ENCODE assay signal across 21 mouse cellular contexts in the genomic region with DNA sequence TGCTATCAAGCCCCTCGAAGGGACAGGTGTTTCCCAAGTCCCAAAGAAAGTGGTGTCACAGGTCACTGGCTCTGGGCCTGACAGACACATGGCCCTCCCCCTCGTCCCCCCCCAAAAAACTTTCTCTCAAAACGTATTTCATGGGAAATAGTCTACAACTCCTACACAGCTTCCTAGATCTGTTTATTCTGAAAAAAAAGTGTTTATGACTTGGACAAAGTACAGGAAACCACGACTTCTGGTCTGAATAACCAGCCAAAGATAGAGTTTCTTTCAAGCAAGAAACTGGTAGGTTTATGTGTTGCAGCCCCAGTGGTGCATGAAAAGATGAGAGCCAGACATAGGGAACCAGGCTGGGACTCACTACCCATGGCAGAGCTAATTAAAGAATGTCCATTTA. TPM values are rescaled to one million over a fixed set of nuclear protein-coding genes. Genes with fewer than 3 reads are reported as not detected.
DNase-seq lines count a peak whose midpoint lies in the region; ATAC-seq and TF ChIP-seq lines count a peak whose summit lies in the region.
"Had no signal": no experiment of that assay in that cellular context is flagged by ENCODE, and none has a peak within 500 bp of the region (broad histone marks: within the 10 kb centered on the region; RNA-seq: fewer than 3 reads in every experiment).

No protein-coding gene starts in this region.

- H3K9me3 ChIP-seq in kidney, embryonic 14.5 days (ENCODE audit: control insufficient read depth, low read length): no peaks in the 10 kb centered on the region
- no peaks in the 10 kb centered on the region for H3K9me3 ChIP-seq in intestine, embryonic 15.5 days
- H3K9me3 ChIP-seq: embryonic facial prominence, embryonic 15.5 days; forebrain, embryonic 12.5 days; G1E; heart, embryonic 12.5 days; liver, embryonic 12.5 days had no signal

- H3K36me3 ChIP-seq in kidney, embryonic 14.5 days (ENCODE audit: control insufficient read depth, insufficient read depth, low read length): peaks cover 4% of the 10 kb centered on the region; the same call in 1 of the 2 replicates
- peaks cover 8% of the 10 kb centered on the region; the same call in 1 of the 2 replicates for H3K36me3 ChIP-seq in intestine, embryonic 15.5 days
- H3K36me3 ChIP-seq: embryonic facial prominence, embryonic 15.5 days; forebrain, embryonic 12.5 days; G1E; heart, embryonic 12.5 days; liver, embryonic 12.5 days had no signal

- H3K27me3 ChIP-seq in kidney, embryonic 14.5 days (ENCODE audit: control insufficient read depth, insufficient read depth, low read length): no peaks in the 10 kb centered on the region
- no peaks in the 10 kb centered on the region for H3K27me3 ChIP-seq in intestine, embryonic 15.5 days (replicated peaks)
- H3K27me3 ChIP-seq: embryonic facial prominence, embryonic 15.5 days; forebrain, embryonic 12.5 days; liver, embryonic 12.5 days had no signal

- WGBS in kidney, embryonic 14.5 days: 7% methylated on average over 4 of the region's 4 CpGs
- 18% methylated on average over 4 of the region's 4 CpGs for WGBS in lung, adult 2 months
- WGBS in intestine, embryonic 15.5 days: 33% methylated on average over 4 of the region's 4 CpGs

- H3K4me1 ChIP-seq in kidney, embryonic 14.5 days (ENCODE audit: control insufficient read depth, insufficient read depth, low read length): peaks cover 59% of the 10 kb centered on the region
- peaks cover 50% of the 10 kb centered on the region for H3K4me1 ChIP-seq in lung, adult 2 months (ENCODE audit: control insufficient read depth, insufficient read depth, low read length)
- H3K4me1 ChIP-seq in intestine, embryonic 15.5 days (replicated peaks): peaks cover 50% of the 10 kb centered on the region

- DNase-seq in kidney, postnatal 10 days: no peak
- DNase-seq in lung, postnatal 25 days (ENCODE audit: low spot score): peak; percentile 46
- DNase-seq in lung, adult 2 months: no peak
- no peak for DNase-seq in spleen, adult 18-20 months
- DNase-seq in MN1 (ENCODE audit: low spot score): no peak
- DNase-seq: adrenal gland, adult 8-10 months; cerebellum, adult 11 months; cerebellum, postnatal 14 days; embryo, embryonic 11 days; kidney, adult 18-20 months; midbrain, embryonic 14.5 days had no signal

- no peak for TF ChIP-seq POLR2A in lung, adult 2 months (IDR thresholded peaks at IDR 0.05; ENCODE audit: borderline replicate concordance, extremely low read depth, low read depth, low read length)

- no peak for TF ChIP-seq CTCF in lung, adult 2 months (IDR thresholded peaks at IDR 0.05; ENCODE audit: insufficient read depth, low read length)

- no peak overlapping the region for H3K4me3 ChIP-seq in kidney, embryonic 14.5 days (ENCODE audit: low read length)
- H3K4me3 ChIP-seq in lung, adult 2 months (replicated peaks; ENCODE audit: extremely low read depth, low read depth, low read length): no peak overlapping the region
- H3K4me3 ChIP-seq in intestine, embryonic 15.5 days (replicated peaks): no peak overlapping the region
- H3K4me3 ChIP-seq: embryonic facial prominence, embryonic 15.5 days; forebrain, embryonic 12.5 days; heart, embryonic 12.5 days; left cerebral cortex, adult 2 months; liver, embryonic 12.5 days had no signal

- H3K27ac ChIP-seq in kidney, embryonic 14.5 days (ENCODE audit: low read depth, low read length): peak overlapping the region; percentile 52; the same call in 1 of the 2 replicates
- peak overlapping the region; percentile 28; the same call in 1 of the 2 replicates for H3K27ac ChIP-seq in intestine, embryonic 15.5 days
- H3K27ac ChIP-seq: forebrain, embryonic 12.5 days; hindbrain, embryonic 14.5 days; left cerebral cortex, adult 2 months; liver, embryonic 12.5 days had no signal

- H3K4me2 ChIP-seq in kidney, embryonic 14.5 days (replicated peaks; ENCODE audit: low read depth, low read length): no peak overlapping the region
- no peak overlapping the region for H3K4me2 ChIP-seq in intestine, embryonic 15.5 days (replicated peaks)
- H3K4me2 ChIP-seq: embryonic facial prominence, embryonic 15.5 days; forebrain, embryonic 12.5 days; heart, embryonic 12.5 days; hindbrain, embryonic 14.5 days; liver, embryonic 12.5 days had no signal

- peak; percentile 19; the same call in 1 of the 2 replicates for ATAC-seq in kidney, embryonic 14.5 days (ENCODE audit: low FRiP score, low TSS enrichment)
- ATAC-seq in intestine, embryonic 15.5 days: no peak
- ATAC-seq: CD4-positive, CD25-positive, alpha-beta regulatory T cell, adult 4 months; liver, embryonic 12.5 days had no signal

- H3K9ac ChIP-seq in kidney, embryonic 14.5 days (ENCODE audit: low read depth, low read length): no peak overlapping the region
- no peak overlapping the region for H3K9ac ChIP-seq in intestine, embryonic 15.5 days
- H3K9ac ChIP-seq: embryonic facial prominence, embryonic 15.5 days; forebrain, embryonic 12.5 days; heart, embryonic 12.5 days; hindbrain, embryonic 14.5 days; liver, embryonic 12.5 days had no signal

RNA-seq across cellular contexts. Expression of a gene that starts 59.2 kb away (rescaled TPM):
- 51.4 and 73.9 TPM in 2 replicates for polyA plus RNA-seq in kidney, embryonic 14.5 days (2014; fragmentation: Nextera tagmentation; extraction: Ambion mirVana)
- polyA plus RNA-seq in lung, adult 2 months (2012; rRNA removed): 22.5 and 22.7 TPM in 2 replicates
- 92.3 and 112 TPM in 2 replicates for polyA plus RNA-seq in intestine, embryonic 15.5 days (2015; fragmentation: Nextera tagmentation; extraction: Ambion mirVana)
